Mouse (Mus musculus) neural tube, embryonic 14.5 days (tissue): ENCODE measurements around the gene Trim25. TPM values are rescaled to one million over a fixed set of nuclear protein-coding genes. Genes with fewer than 3 reads are reported as not detected.
A peak's percentile ranks its signal among the peaks of the same experiment; 100 is the strongest.

ENCODE experiments used
- ATAC-seq: fragments of 200-750 bp; cut with Nextera tagmentation; 2 replicates; pipeline ENCODE4 v1.8.0; 2017; ENCODE audit warnings: low read depth, mild to moderate bottlenecking, moderate TSS enrichment, moderate library complexity
- H3K27ac ChIP-seq: fragments of 300-500 bp; sonication (generic); 2 replicates; pipeline ENCODE4 v1.5.1; 2014; ENCODE audit warnings: low read depth, mild to moderate bottlenecking, control low read depth, low read length, moderate library complexity, mixed read lengths
- H3K27me3 ChIP-seq: fragments of 300-500 bp; sonication (generic); 2 replicates; pipeline ENCODE4 v1.6.1; 2014; ENCODE audit warnings: low read length; ENCODE audit not compliant: control insufficient read depth, insufficient read depth
- H3K36me3 ChIP-seq: fragments of 300-500 bp; sonication (generic); 2 replicates; pipeline ENCODE4 v1.6.1; 2014; ENCODE audit warnings: low read length, mixed read lengths; ENCODE audit not compliant: control insufficient read depth, insufficient read depth
- H3K4me1 ChIP-seq: fragments of 300-500 bp; sonication (generic); 2 replicates; pipeline ENCODE4 v1.6.1; 2014; ENCODE audit warnings: low read length; ENCODE audit not compliant: control insufficient read depth, insufficient read depth
- H3K4me2 ChIP-seq: fragments of 300-500 bp; sonication (generic); 2 replicates; pipeline ENCODE4 v1.6.1; 2014; ENCODE audit warnings: mild to moderate bottlenecking, low read depth, low read length, control low read depth
- H3K4me3 ChIP-seq: fragments of 300-500 bp; sonication (generic); 2 replicates; pipeline ENCODE4 v1.5.1; 2014; ENCODE audit warnings: low read depth, low read length, control low read depth, mixed read lengths
- H3K9ac ChIP-seq: fragments of 300-500 bp; sonication (generic); replicated peaks from 2 replicates; pipeline ENCODE4 v1.6.1; 2014; ENCODE audit warnings: low read depth, mild to moderate bottlenecking, control low read depth, low read length, mixed read lengths
- H3K9me3 ChIP-seq: fragments of 300-500 bp; sonication (generic); 2 replicates; pipeline ENCODE4 v1.6.1; 2016; ENCODE audit warnings: low read length; ENCODE audit not compliant: control insufficient read depth
- WGBS: fragments of 180-500 bp; shearing (Covaris S2); extraction: QIAGEN DNeasy Blood & Tissue Kit; methylation state at CpG from one replicate; pipeline ENCODE4 v1.1.7; 2014; 5-methylcytosine and 5-hydroxymethylcytosine counted together
- polyA plus RNA-seq: library from polyadenylated mRNA; unstranded; fragments of >200 nt; fragmentation: Nextera tagmentation; extraction: Ambion mirVana; gene quantifications from 2 replicates; pipeline ENCODE4 v1.2.1, GENCODE M21; 2014

Trim25 gene
- polyA plus RNA-seq, 1 experiment from 2014 or later, result 4.7 TPM

GRCm38 (mm10) chr11:89060423-89061089 lies 61.4 kb downstream of the Trim25 start:
- no peaks in the 10 kb centered on the region for H3K9me3 ChIP-seq
- H3K4me2 ChIP-seq, result peak overlapping the region; percentile 88
- peak overlapping the region; percentile 69 for H3K27ac ChIP-seq
- no peaks in the 10 kb centered on the region; the same call in 1 of the 2 replicates for H3K36me3 ChIP-seq
- peak; percentile 94 for ATAC-seq
- peak overlapping the region; percentile 86 for H3K4me3 ChIP-seq
- peaks cover 21% of the 10 kb centered on the region for H3K4me1 ChIP-seq
- no peaks in the 10 kb centered on the region for H3K27me3 ChIP-seq
- H3K9ac ChIP-seq, result peak overlapping the region; percentile 86
- under 1% methylated on average over 61 of the region's 63 CpGs for WGBS

GRCm38 (mm10) chr11:89061362-89061761 lies 62.2 kb downstream of the Trim25 start:
- Histone ChIP-seq H3K4me2 (no peak overlapping the region), H3K4me3 (no peak overlapping the region), H3K9me3 (no peaks in the 10 kb centered on the region), H3K36me3 (no peaks in the 10 kb centered on the region; the same call in 1 of the 2 replicates), H3K4me1 (peaks cover 21% of the 10 kb centered on the region), H3K27ac (no peak overlapping the region), H3K27me3 (no peaks in the 10 kb centered on the region), H3K9ac (no peak overlapping the region)
- WGBS, result 79% methylated on average over 7 of the region's 7 CpGs
- no peak for ATAC-seq

GRCm38 (mm10) chr11:89064312-89064711 lies 65.1 kb downstream of the Trim25 start:
- Histone ChIP-seq H3K4me1 (peaks cover 4% of the 10 kb centered on the region), H3K4me2 (no peak overlapping the region), H3K9ac (no peak overlapping the region), H3K36me3 (no peaks in the 10 kb centered on the region), H3K27me3 (no peaks in the 10 kb centered on the region), H3K27ac (no peak overlapping the region), H3K9me3 (no peaks in the 10 kb centered on the region), H3K4me3 (no peak overlapping the region)
- 86% methylated on average over 6 of the region's 6 CpGs for WGBS
- ATAC-seq, result no peak

GRCm38 (mm10) chr11:89065297-89065696 lies 66.1 kb downstream of the Trim25 start:
- H3K9me3 ChIP-seq, result no peaks in the 10 kb centered on the region
- no peaks in the 10 kb centered on the region for H3K4me1 ChIP-seq
- H3K4me2 ChIP-seq, result no peak overlapping the region
- WGBS, result 95% methylated on average over 3 of the region's 3 CpGs
- H3K27me3 ChIP-seq, result no peaks in the 10 kb centered on the region
- no peak overlapping the region for H3K27ac ChIP-seq
- no peak overlapping the region for H3K9ac ChIP-seq
- no peaks in the 10 kb centered on the region for H3K36me3 ChIP-seq
- no peak overlapping the region for H3K4me3 ChIP-seq
- no peak for ATAC-seq

- Histone ChIP-seq H3K4me2 (no peak overlapping the region), H3K9me3 (no peaks in the 10 kb centered on the region), H3K36me3 (no peaks in the 10 kb centered on the region), H3K27ac (no peak overlapping the region), H3K4me3 (no peak overlapping the region), H3K27me3 (no peaks in the 10 kb centered on the region), H3K9ac (no peak overlapping the region), H3K4me1 (no peaks in the 10 kb centered on the region)
- WGBS, result 84% methylated on average over 6 of the region's 6 CpGs
- ATAC-seq, result no peak
Measured at GRCm38 (mm10) chr11:89066126-89066525, 67.0 kb downstream of the Trim25 start.

- no peak within 1 kb of the TSS for H3K4me2 ChIP-seq
- 96% methylated on average over 1 of the region's 1 CpGs for WGBS
- H3K4me3 ChIP-seq, result no peak within 1 kb of the TSS
- H3K9ac ChIP-seq, result no peak within 1 kb of the TSS
- no peaks in the 10 kb centered on the region for H3K36me3 ChIP-seq
- no peak within 1 kb of the TSS for H3K27ac ChIP-seq
- no peaks in the 10 kb centered on the region for H3K9me3 ChIP-seq
- H3K27me3 ChIP-seq, result no peaks in the 10 kb centered on the region
- no peaks in the 10 kb centered on the region for H3K4me1 ChIP-seq
- ATAC-seq, result no peak
Measured at GRCm38 (mm10) chr11:89066750-89067149, 67.6 kb downstream of the Trim25 start, which contains the start of gene Dgke. TSS of gene Dgke (minus strand) at chr11:89066850.

GRCm38 (mm10) chr11:89067301-89067822 lies 68.2 kb downstream of the Trim25 start:
- Histone ChIP-seq H3K9ac (no peak overlapping the region), H3K27me3 (no peaks in the 10 kb centered on the region), H3K9me3 (no peaks in the 10 kb centered on the region), H3K27ac (no peak overlapping the region), H3K4me2 (no peak overlapping the region), H3K36me3 (no peaks in the 10 kb centered on the region), H3K4me3 (no peak overlapping the region), H3K4me1 (no peaks in the 10 kb centered on the region)
- 74% methylated on average over 6 of the region's 6 CpGs for WGBS
- ATAC-seq, result no peak

GRCm38 (mm10) chr11:89067871-89068490 lies 68.8 kb downstream of the Trim25 start:
- H3K4me2 ChIP-seq, result no peak overlapping the region
- WGBS, result 64% methylated on average over 11 of the region's 11 CpGs

GRCm38 (mm10) chr11:89068649-89069048 lies 69.5 kb downstream of the Trim25 start:
- no peaks in the 10 kb centered on the region for H3K4me1 ChIP-seq
- no peak for ATAC-seq
- no peak overlapping the region for H3K9ac ChIP-seq
- H3K4me2 ChIP-seq, result no peak overlapping the region
- no peaks in the 10 kb centered on the region for H3K36me3 ChIP-seq
- no peaks in the 10 kb centered on the region for H3K27me3 ChIP-seq
- no peak overlapping the region for H3K27ac ChIP-seq
- 97% methylated on average over 14 of the region's 14 CpGs for WGBS
- H3K9me3 ChIP-seq, result no peaks in the 10 kb centered on the region
- H3K4me3 ChIP-seq, result no peak overlapping the region

More at GRCm38 (mm10) chr11:89067871-89068490, 68.8 kb downstream of the Trim25 start:
- ATAC-seq, result no peak
- Histone ChIP-seq H3K36me3 (no peaks in the 10 kb centered on the region), H3K27ac (no peak overlapping the region), H3K27me3 (no peaks in the 10 kb centered on the region), H3K9me3 (no peaks in the 10 kb centered on the region), H3K4me1 (no peaks in the 10 kb centered on the region), H3K9ac (no peak overlapping the region), H3K4me3 (no peak overlapping the region)
